Mouse (Mus musculus) midbrain, embryonic 14.5 days (tissue): ENCODE measurements around the gene Uri1. TPM values are rescaled to one million over a fixed set of nuclear protein-coding genes. Genes with fewer than 3 reads are reported as not detected.

Experiments used
- ATAC-seq: fragments of 200-750 bp; cut with Nextera tagmentation; 2 replicates; pipeline ENCODE4 v1.8.0; 2017; ENCODE audit warnings: moderate number of reproducible peaks, moderate library complexity; ENCODE audit not compliant: low FRiP score, low TSS enrichment
- DNase-seq: peaks from one replicate; pipeline ENCODE4 v3.0.0-alpha.2; 2015
- H3K27ac ChIP-seq: fragments of 300-500 bp; sonication (generic); replicated peaks from 2 replicates; pipeline ENCODE4 v1.5.1; 2014; ENCODE audit warnings: mild to moderate bottlenecking, low read depth, low read length, moderate library complexity
- H3K27me3 ChIP-seq: fragments of 300-500 bp; sonication (generic); 2 replicates; pipeline ENCODE4 v1.6.1; 2014; ENCODE audit warnings: low read length, control low read depth, mixed read lengths; ENCODE audit not compliant: control insufficient read depth, insufficient read depth
- H3K36me3 ChIP-seq: fragments of 300-500 bp; sonication (generic); 2 replicates; pipeline ENCODE4 v1.6.1; 2014; ENCODE audit warnings: low read length, control low read depth; ENCODE audit not compliant: control insufficient read depth, insufficient read depth
- H3K4me1 ChIP-seq: fragments of 300-500 bp; sonication (generic); 2 replicates; pipeline ENCODE4 v1.6.1; 2014; ENCODE audit warnings: mild to moderate bottlenecking, antibody characterized with exemption, low read length, control low read depth; ENCODE audit not compliant: control insufficient read depth, insufficient read depth
- H3K4me2 ChIP-seq: fragments of 300-500 bp; sonication (generic); 2 replicates; pipeline ENCODE4 v1.6.1; 2014; ENCODE audit warnings: mild to moderate bottlenecking, low read length, moderate library complexity
- H3K4me3 ChIP-seq: fragments of 300-500 bp; sonication (generic); replicated peaks from 2 replicates; pipeline ENCODE4 v1.5.1; 2014; ENCODE audit warnings: low read depth, low read length
- H3K9ac ChIP-seq: fragments of 300-500 bp; sonication (generic); replicated peaks from 2 replicates; pipeline ENCODE4 v1.6.1; 2014; ENCODE audit warnings: mild to moderate bottlenecking, low read length, moderate library complexity
- H3K9me3 ChIP-seq: fragments of 300-500 bp; sonication (generic); 2 replicates; pipeline ENCODE4 v1.6.1; 2016; ENCODE audit warnings: low read length, control low read depth, mixed read lengths; ENCODE audit not compliant: control insufficient read depth
- WGBS: fragments of 180-500 bp; shearing (Covaris S2); extraction: QIAGEN DNeasy Blood & Tissue Kit; methylation state at CpG from one replicate; pipeline ENCODE4 v1.1.7; 2014; 5-methylcytosine and 5-hydroxymethylcytosine counted together
- polyA plus RNA-seq: library from polyadenylated mRNA; unstranded; fragments of >200 nt; fragmentation: Nextera tagmentation; extraction: Ambion mirVana; gene quantifications from 2 replicates; pipeline ENCODE4 v1.2.1, GENCODE M21; 2014

Uri1 gene
- polyA plus RNA-seq, 1 experiment from 2014 or later, result 37.4 TPM

DNA sequence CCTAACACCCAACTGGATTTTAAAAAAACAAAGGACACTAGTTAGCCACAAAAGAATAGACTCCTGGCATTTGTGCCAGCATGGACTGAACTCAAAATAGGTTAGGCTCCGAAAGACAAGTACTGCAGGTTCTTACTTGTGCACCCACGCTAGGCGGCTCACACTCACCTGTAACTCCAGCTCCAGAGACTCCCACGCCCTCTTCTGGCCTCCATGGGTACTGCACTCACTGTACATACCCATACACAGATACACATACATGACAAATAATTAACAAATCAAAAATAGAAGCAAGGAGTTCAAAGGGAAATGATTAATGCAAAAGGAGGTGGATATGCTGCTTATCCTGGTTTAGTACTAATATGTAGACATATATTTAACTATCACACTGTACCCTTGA lies 100.4 kb downstream of the Uri1 start:
- no peak for ATAC-seq
- H3K27me3 ChIP-seq, result no peaks in the 10 kb centered on the region
- no peak overlapping the region for H3K9ac ChIP-seq
- peaks cover 8% of the 10 kb centered on the region; the same call in 1 of the 2 replicates for H3K4me1 ChIP-seq
- WGBS, result 72% methylated on average over 4 of the region's 4 CpGs
- H3K4me3 ChIP-seq, result no peak overlapping the region
- no peaks in the 10 kb centered on the region for H3K9me3 ChIP-seq
- H3K36me3 ChIP-seq, result no peaks in the 10 kb centered on the region
- H3K27ac ChIP-seq, result no peak overlapping the region
- no peak overlapping the region for H3K4me2 ChIP-seq
- DNase-seq, result no peak

DNA sequence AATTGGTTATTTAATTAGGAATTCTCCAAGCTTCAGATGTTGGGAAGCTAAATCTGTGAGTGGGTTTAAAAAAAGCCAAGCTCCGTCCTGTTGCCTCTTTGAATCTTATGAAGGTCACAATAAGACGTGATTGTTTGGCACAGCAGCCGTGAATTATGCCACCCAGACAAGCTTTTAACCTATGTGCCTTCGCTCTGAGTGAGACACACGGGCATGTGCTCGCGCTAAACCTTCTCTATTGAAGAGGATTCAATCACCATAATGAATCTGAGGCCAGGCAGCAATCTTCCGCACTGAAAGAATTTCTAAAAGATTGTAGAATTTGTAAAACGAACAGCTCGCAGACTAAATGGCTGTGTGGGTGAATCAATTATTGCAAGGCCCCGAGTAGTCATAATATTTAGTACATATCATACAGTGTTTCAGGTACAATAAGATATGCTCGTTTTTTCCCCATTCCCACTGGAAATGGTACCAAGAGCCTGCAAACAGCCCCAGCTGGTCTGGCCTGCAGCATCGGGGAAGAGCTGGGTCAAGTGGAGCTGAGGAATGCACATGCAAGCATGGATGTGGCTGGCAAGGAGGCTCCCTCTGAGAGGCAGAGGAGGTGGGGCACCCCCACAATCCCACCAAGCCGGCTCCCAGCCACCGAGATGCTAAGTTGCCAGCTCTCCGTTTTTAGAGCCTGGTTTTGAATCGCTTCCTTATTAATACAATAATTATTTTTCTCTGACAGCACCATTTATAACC lies 101.5 kb downstream of the Uri1 start:
- Histone ChIP-seq H3K27ac (peak overlapping the region; percentile 72), H3K4me2 (no peak overlapping the region), H3K36me3 (no peaks in the 10 kb centered on the region), H3K4me3 (no peak overlapping the region), H3K9ac (no peak overlapping the region; the same call in 1 of the 2 replicates), H3K9me3 (no peaks in the 10 kb centered on the region), H3K4me1 (peaks cover 8% of the 10 kb centered on the region; the same call in 1 of the 2 replicates), H3K27me3 (no peaks in the 10 kb centered on the region)
- DNase-seq (peak; percentile 47), ATAC-seq (no peak)
- 59% methylated on average over 17 of the region's 17 CpGs for WGBS

DNA sequence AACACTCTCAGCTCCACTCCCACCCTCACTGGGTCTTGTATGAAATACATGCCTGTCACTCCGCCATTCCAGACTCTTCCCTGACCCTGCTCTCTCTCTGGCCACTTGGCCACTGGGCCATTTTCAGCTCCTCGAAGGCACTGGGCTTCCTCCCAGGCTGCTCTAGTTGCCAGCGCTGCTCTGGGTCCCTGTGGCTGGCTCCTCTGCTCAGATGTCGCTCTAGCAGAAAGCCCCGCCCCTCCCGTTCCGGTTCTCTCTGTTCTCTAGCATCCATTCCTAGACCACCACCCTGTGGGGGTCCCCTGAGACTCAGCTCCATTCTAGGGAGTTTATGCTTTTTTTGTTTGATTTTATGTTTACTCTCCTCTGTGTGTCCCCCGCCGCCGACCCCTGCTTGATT lies 104.4 kb downstream of the Uri1 start:
- Histone ChIP-seq H3K9ac (no peak overlapping the region), H3K4me1 (peaks cover 8% of the 10 kb centered on the region; the same call in 1 of the 2 replicates), H3K27me3 (no peaks in the 10 kb centered on the region), H3K4me2 (no peak overlapping the region), H3K9me3 (no peaks in the 10 kb centered on the region), H3K4me3 (no peak overlapping the region), H3K36me3 (no peaks in the 10 kb centered on the region), H3K27ac (no peak overlapping the region)
- WGBS, result 56% methylated on average over 10 of the region's 10 CpGs
- ATAC-seq (no peak), DNase-seq (no peak)

DNA sequence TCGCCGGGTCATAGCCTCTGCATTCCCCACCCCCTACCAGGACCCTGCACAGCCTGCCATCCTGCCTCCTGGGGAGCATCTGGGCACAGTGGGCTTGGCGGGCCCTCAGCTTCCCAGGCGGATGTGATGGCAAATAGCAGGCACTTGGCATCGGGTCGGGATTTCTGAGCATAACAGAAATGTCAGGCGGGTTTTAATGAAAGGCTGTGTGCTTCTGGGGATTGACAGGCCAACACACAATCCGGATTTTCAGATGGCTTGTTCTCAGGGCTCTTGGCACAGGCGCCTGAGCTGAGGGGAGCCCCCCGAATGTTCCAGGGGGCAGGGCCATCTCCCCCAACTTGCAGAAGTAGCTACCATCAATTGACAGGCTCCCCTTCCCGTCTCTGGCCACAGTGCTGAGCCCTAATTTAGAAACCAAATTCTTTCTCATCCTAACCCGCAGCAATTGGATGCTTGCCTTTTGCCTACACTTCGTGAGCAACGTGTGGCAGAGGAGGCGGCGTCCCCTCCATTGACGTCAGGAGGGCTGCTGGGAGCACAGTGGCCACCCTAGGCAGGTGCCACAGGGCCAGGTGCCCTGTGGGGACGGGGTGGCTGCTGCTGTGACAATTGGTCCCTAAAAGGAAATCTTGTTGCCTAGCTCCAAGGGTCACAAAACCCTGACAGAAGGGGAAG lies 106.5 kb downstream of the Uri1 start:
- Histone ChIP-seq H3K27me3 (no peaks in the 10 kb centered on the region), H3K4me3 (no peak overlapping the region), H3K36me3 (no peaks in the 10 kb centered on the region), H3K9me3 (no peaks in the 10 kb centered on the region), H3K4me2 (no peak overlapping the region), H3K27ac (peak overlapping the region; percentile 26; the same call in 1 of the 2 replicates), H3K4me1 (peaks cover 5% of the 10 kb centered on the region; the same call in 1 of the 2 replicates), H3K9ac (no peak overlapping the region)
- WGBS, result 66% methylated on average over 18 of the region's 18 CpGs
- ATAC-seq, result peak; percentile 27; the same call in 1 of the 2 replicates
- peak; percentile 50 for DNase-seq

DNA sequence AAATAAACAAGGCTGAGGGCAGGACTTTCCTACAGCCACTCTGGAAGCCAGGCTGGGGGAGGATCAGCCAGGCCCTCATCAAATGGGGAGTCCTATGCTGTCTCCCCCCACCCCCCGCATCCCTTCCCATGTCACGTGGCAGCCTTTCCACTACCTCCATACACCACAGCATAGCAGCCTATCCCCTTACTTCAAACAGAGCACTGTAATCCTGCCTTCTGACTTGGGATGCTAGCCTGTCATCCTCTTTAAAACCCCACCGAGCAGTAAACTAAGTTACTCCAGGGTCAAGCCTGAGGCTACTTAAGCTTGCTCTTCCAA lies 111.6 kb downstream of the Uri1 start:
- DNase-seq, result no peak
- no peaks in the 10 kb centered on the region for H3K9me3 ChIP-seq
- no peak overlapping the region for H3K27ac ChIP-seq
- no peaks in the 10 kb centered on the region for H3K36me3 ChIP-seq
- no peaks in the 10 kb centered on the region for H3K4me1 ChIP-seq
- 21% methylated on average over 3 of the region's 3 CpGs for WGBS
- ATAC-seq, result no peak
- no peak overlapping the region for H3K9ac ChIP-seq
- H3K4me3 ChIP-seq, result no peak overlapping the region
- no peak overlapping the region for H3K4me2 ChIP-seq
- H3K27me3 ChIP-seq, result no peaks in the 10 kb centered on the region

DNA sequence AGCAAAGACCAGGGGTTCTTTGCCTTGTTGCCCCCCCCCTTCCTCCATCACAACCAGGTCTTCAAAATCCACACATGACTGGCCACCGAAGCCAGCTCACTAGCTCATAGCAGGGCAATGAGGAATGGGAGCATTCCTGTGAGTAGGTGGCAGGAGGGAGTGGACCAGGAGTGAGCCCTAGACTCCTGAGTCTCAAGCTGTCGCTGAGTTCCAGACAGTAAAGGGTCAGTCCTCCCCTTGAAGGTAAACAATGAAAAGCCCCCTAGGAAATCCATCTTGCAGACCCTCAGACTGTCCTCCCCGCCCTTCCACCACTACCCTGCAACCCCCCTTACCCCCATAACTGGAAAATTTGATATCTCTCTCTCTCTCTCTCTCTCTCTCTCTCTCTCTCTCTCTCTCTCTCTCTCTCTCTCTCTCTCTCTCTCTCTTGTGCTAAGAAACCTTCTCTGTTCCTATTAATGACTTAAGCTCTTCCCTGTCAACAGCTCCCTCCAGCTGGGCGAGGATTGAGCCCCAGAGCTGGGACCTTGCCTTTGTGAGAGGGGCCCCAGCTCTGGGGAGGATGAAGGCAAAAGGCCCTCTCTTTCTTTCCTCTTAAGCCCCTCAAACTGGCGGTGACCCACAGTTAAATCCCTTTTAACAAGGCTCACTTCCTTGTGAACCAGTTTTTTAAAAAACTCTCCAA lies 112.1 kb downstream of the Uri1 start:
- no peak for DNase-seq
- ATAC-seq, result no peak
- 29% methylated on average over 5 of the region's 5 CpGs for WGBS

DNA sequence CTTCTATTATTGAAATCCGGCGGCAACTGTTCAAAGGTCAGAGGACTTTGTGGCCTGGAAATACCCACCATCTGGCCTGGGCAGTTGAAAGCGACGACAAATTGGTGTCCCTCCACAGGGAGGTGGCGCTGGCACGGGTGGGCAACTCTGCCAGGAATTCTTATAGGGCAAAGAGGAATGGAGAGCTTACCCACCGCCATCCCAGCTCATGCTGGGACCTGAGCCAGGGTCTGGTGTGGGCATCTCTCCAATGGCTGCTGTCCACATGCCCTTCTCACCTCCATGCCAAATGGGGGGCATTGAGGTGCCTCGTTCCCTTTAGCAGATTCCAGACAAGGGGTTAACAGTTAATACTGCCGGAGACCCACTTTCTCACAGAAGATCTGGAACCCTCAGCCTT lies 113.2 kb downstream of the Uri1 start:
- WGBS, result 73% methylated on average over 9 of the region's 9 CpGs
- DNase-seq (no peak), ATAC-seq (no peak)

More for the DNA sequence above, 112.1 kb downstream of the Uri1 start:
- Histone ChIP-seq H3K4me1 (no peaks in the 10 kb centered on the region), H3K27ac (no peak overlapping the region), H3K4me3 (no peak overlapping the region), H3K9me3 (no peaks in the 10 kb centered on the region), H3K27me3 (no peaks in the 10 kb centered on the region), H3K4me2 (no peak overlapping the region), H3K36me3 (no peaks in the 10 kb centered on the region), H3K9ac (no peak overlapping the region)

More for the DNA sequence above, 113.2 kb downstream of the Uri1 start:
- H3K9ac ChIP-seq, result no peak overlapping the region
- no peaks in the 10 kb centered on the region for H3K36me3 ChIP-seq
- no peak overlapping the region for H3K4me2 ChIP-seq
- H3K4me3 ChIP-seq, result no peak overlapping the region
- no peaks in the 10 kb centered on the region for H3K9me3 ChIP-seq
- no peak overlapping the region for H3K27ac ChIP-seq
- H3K27me3 ChIP-seq, result no peaks in the 10 kb centered on the region
- H3K4me1 ChIP-seq, result no peaks in the 10 kb centered on the region
